Mouse (Mus musculus): Measurements from ENCODE around the gene Mterf1a. TPM values are rescaled to one million over a fixed set of nuclear protein-coding genes. Genes with fewer than 3 reads are reported as not detected.
"Not testable (repeated sequence)": the region's sequence is repeated elsewhere in the genome, so short reads cannot be mapped to it uniquely, and the experiment has no call there.

Mterf1a gene
- polyA plus RNA-seq, 2 experiments = 5.2 to 7.8 TPM

DNA sequence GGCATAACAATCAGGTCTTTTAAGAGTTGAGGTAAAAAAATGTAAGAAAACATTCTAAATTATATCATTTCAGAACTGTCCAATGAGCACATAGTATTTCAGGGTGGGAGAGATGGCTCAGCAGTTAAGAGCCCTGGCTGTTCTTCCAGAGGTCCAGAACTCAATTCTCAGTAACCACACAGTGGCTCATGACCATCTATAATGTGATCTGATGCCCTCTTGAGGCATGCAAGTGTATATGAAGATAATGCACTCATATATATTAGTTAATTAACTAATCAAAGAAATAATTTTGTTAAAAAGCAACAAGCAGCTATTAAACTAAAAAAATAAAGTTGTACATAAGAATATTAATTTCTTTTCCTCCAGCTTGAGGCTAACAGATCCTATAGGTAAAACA, 4.5 kb downstream of the Mterf1a start:
- no peak overlapping the region for H3K4me2 ChIP-seq (replicated peaks; ENCODE audit: low read depth, low read length, severe bottlenecking)
- 0 out of 2 replicates have a peak, but pooled peaks cover 3% of the 10 kb centered on the region for H3K4me1 ChIP-seq (ENCODE audit: control insufficient read depth, insufficient read depth, low read length)
- no peak overlapping the region for H3K27ac ChIP-seq (replicated peaks; ENCODE audit: low read depth, low read length)
- H3K36me3 ChIP-seq (ENCODE audit: control insufficient read depth, insufficient read depth, low read length) = no peaks in the 10 kb centered on the region; the same call in 1 of the 2 replicates
- H3K9me3 ChIP-seq (ENCODE audit: control insufficient read depth, low read length) = no peaks in the 10 kb centered on the region
- no peak overlapping the region for H3K4me3 ChIP-seq (replicated peaks; ENCODE audit: low read length)
- no peak overlapping the region for H3K9ac ChIP-seq (ENCODE audit: low read depth, low read length, severe bottlenecking)
- ATAC-seq (ENCODE audit: low FRiP score, low read depth) (no peak), DNase-seq (ENCODE audit: low spot score) (no peak)
- no peak for TF ChIP-seq POLR2A (IDR thresholded peaks at IDR 0.05; ENCODE audit: borderline replicate concordance, extremely low read depth, insufficient read depth, insufficient read length)
- no peaks in the 10 kb centered on the region for H3K27me3 ChIP-seq (ENCODE audit: control insufficient read depth, insufficient read depth, low read length)

- not testable (repeated sequence) for DNase-seq (ENCODE audit: low spot score); H3K9me3 ChIP-seq (ENCODE audit: control insufficient read depth, low read length); H3K27ac ChIP-seq (replicated peaks; ENCODE audit: low read depth, low read length); H3K27me3 ChIP-seq (ENCODE audit: control insufficient read depth, insufficient read depth, low read length); ATAC-seq (ENCODE audit: low FRiP score, low read depth); H3K9ac ChIP-seq (ENCODE audit: low read depth, low read length, severe bottlenecking); H3K4me2 ChIP-seq (replicated peaks; ENCODE audit: low read depth, low read length, severe bottlenecking); H3K4me3 ChIP-seq (replicated peaks; ENCODE audit: low read length); H3K36me3 ChIP-seq (ENCODE audit: control insufficient read depth, insufficient read depth, low read length); H3K4me1 ChIP-seq (ENCODE audit: control insufficient read depth, insufficient read depth, low read length)
- WGBS = 86% methylated on average over 7 of the region's 7 CpGs
Measured at GRCm38 (mm10) chr5:3886862-3887261, 6.9 kb downstream of the Mterf1a start.

- Histone ChIP-seq H3K27ac (replicated peaks; ENCODE audit: low read depth, low read length) (no peak overlapping the region), H3K27me3 (ENCODE audit: control insufficient read depth, insufficient read depth, low read length) (no peaks in the 10 kb centered on the region), H3K4me2 (replicated peaks; ENCODE audit: low read depth, low read length, severe bottlenecking) (no peak overlapping the region), H3K4me1 (ENCODE audit: control insufficient read depth, insufficient read depth, low read length) (no peaks in the 10 kb centered on the region), H3K9me3 (ENCODE audit: control insufficient read depth, low read length) (no peaks in the 10 kb centered on the region), H3K4me3 (replicated peaks; ENCODE audit: low read length) (no peak overlapping the region), H3K9ac (ENCODE audit: low read depth, low read length, severe bottlenecking) (no peak overlapping the region), H3K36me3 (ENCODE audit: control insufficient read depth, insufficient read depth, low read length) (no peaks in the 10 kb centered on the region)
- WGBS = 84% methylated on average over 3 of the region's 3 CpGs
- TF ChIP-seq POLR2A (IDR thresholded peaks at IDR 0.05; ENCODE audit: borderline replicate concordance, extremely low read depth, insufficient read depth, insufficient read length) = no peak
- ATAC-seq (ENCODE audit: low FRiP score, low read depth) (no peak), DNase-seq (ENCODE audit: low spot score) (no peak)
Measured at GRCm38 (mm10) chr5:3873485-3873884, 20.2 kb downstream of the Mterf1a start.

GRCm38 (mm10) chr5:3872348-3872747, 21.4 kb downstream of the Mterf1a start:
- Histone ChIP-seq H3K4me1 (ENCODE audit: control insufficient read depth, insufficient read depth, low read length) (no peaks in the 10 kb centered on the region), H3K36me3 (ENCODE audit: control insufficient read depth, insufficient read depth, low read length) (no peaks in the 10 kb centered on the region), H3K9ac (ENCODE audit: low read depth, low read length, severe bottlenecking) (no peak overlapping the region), H3K27ac (replicated peaks; ENCODE audit: low read depth, low read length) (no peak overlapping the region), H3K4me3 (replicated peaks; ENCODE audit: low read length) (no peak overlapping the region), H3K27me3 (ENCODE audit: control insufficient read depth, insufficient read depth, low read length) (no peaks in the 10 kb centered on the region), H3K4me2 (replicated peaks; ENCODE audit: low read depth, low read length, severe bottlenecking) (no peak overlapping the region), H3K9me3 (ENCODE audit: control insufficient read depth, low read length) (no peaks in the 10 kb centered on the region)
- WGBS = 55% methylated on average over 1 of the region's 1 CpGs
- no peak for TF ChIP-seq POLR2A (IDR thresholded peaks at IDR 0.05; ENCODE audit: borderline replicate concordance, extremely low read depth, insufficient read depth, insufficient read length)
- no peak for DNase-seq (ENCODE audit: low spot score)
- ATAC-seq (ENCODE audit: low FRiP score, low read depth) = no peak

DNA sequence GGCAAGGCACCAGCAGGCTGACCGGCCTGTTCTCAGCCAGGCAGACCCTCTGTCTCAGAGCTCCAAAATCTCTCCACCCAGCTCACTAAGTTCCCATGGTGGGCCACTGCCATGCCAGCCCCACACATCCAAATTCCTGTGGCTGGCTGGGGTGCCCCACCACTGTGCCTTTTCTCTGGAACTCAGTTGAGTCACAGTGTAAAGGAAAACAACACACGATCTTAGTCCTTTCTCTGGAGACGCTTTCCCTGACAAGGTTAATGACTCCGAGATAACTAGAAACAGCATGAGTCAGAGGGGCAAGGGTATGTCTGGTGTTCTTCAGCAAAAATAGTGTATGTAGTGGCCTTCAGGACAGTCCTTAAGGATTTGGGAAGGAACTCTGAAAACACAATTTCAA, 23.6 kb downstream of the Mterf1a start:
- H3K27me3 ChIP-seq (ENCODE audit: control insufficient read depth, insufficient read depth, low read length) = no peaks in the 10 kb centered on the region
- H3K4me3 ChIP-seq (replicated peaks; ENCODE audit: low read length) = no peak overlapping the region
- no peak for DNase-seq (ENCODE audit: low spot score)
- H3K27ac ChIP-seq (replicated peaks; ENCODE audit: low read depth, low read length) = no peak overlapping the region
- no peaks in the 10 kb centered on the region for H3K36me3 ChIP-seq (ENCODE audit: control insufficient read depth, insufficient read depth, low read length)
- ATAC-seq (ENCODE audit: low FRiP score, low read depth) = no peak
- no peak for TF ChIP-seq POLR2A (IDR thresholded peaks at IDR 0.05; ENCODE audit: borderline replicate concordance, extremely low read depth, insufficient read depth, insufficient read length)
- no peak overlapping the region for H3K9ac ChIP-seq (ENCODE audit: low read depth, low read length, severe bottlenecking)
- no peak overlapping the region for H3K4me2 ChIP-seq (replicated peaks; ENCODE audit: low read depth, low read length, severe bottlenecking)
- no peaks in the 10 kb centered on the region for H3K9me3 ChIP-seq (ENCODE audit: control insufficient read depth, low read length)
- 76% methylated on average over 4 of the region's 4 CpGs for WGBS
- H3K4me1 ChIP-seq (ENCODE audit: control insufficient read depth, insufficient read depth, low read length) = no peaks in the 10 kb centered on the region

GRCm38 (mm10) chr5:3845026-3845425, 48.7 kb downstream of the Mterf1a start, which contains the start of gene Lrrd1:
Lrrd1 (plus strand) TSS chr5:3845173.
- no peaks in the 10 kb centered on the region for H3K9me3 ChIP-seq (ENCODE audit: control insufficient read depth, low read length)
- no peak for TF ChIP-seq POLR2A (IDR thresholded peaks at IDR 0.05; ENCODE audit: borderline replicate concordance, extremely low read depth, insufficient read depth, insufficient read length)
- DNase-seq (ENCODE audit: low spot score) (no peak), ATAC-seq (ENCODE audit: low FRiP score, low read depth) (no peak)
- H3K4me2 ChIP-seq (replicated peaks; ENCODE audit: low read depth, low read length, severe bottlenecking) = peak within 1 kb of the TSS; percentile 62
- H3K27ac ChIP-seq (replicated peaks; ENCODE audit: low read depth, low read length) = no peak within 1 kb of the TSS
- peak within 1 kb of the TSS; percentile 38 for H3K4me3 ChIP-seq (replicated peaks; ENCODE audit: low read length)
- H3K27me3 ChIP-seq (ENCODE audit: control insufficient read depth, insufficient read depth, low read length) = 0 out of 2 replicates have a peak, but pooled peaks cover 3% of the 10 kb centered on the region
- WGBS = 5% methylated on average over 24 of the region's 24 CpGs
- H3K9ac ChIP-seq (ENCODE audit: low read depth, low read length, severe bottlenecking) = peak within 1 kb of the TSS; percentile 54
- no peaks in the 10 kb centered on the region; the same call in 1 of the 2 replicates for H3K4me1 ChIP-seq (ENCODE audit: control insufficient read depth, insufficient read depth, low read length)
- peaks cover 14% of the 10 kb centered on the region for H3K36me3 ChIP-seq (ENCODE audit: control insufficient read depth, insufficient read depth, low read length)

Other genes with a start within 250 kb of the Mterf1a start
- gene Tmbim7, start 242.8 kb downstream of the Mterf1a start, polyA plus RNA-seq (2012; rRNA removed) = not detected in 2 replicates
- 0.19 TPM in 1 of 2 replicates, not detected in the other for gene Tmbim7, start 242.8 kb downstream of the Mterf1a start, polyA plus RNA-seq (2014; fragmentation: Nextera tagmentation; extraction: Ambion mirVana)
- gene Gatad1, start 236.7 kb downstream of the Mterf1a start, polyA plus RNA-seq (2012; rRNA removed) = 48.3 and 60.5 TPM in 2 replicates
- 66.8 and 67.8 TPM in 2 replicates for gene Gatad1, start 236.7 kb downstream of the Mterf1a start, polyA plus RNA-seq (2014; fragmentation: Nextera tagmentation; extraction: Ambion mirVana)
- gene Ankib1, start 91.0 kb downstream of the Mterf1a start, polyA plus RNA-seq (2012; rRNA removed) = 11.6 TPM in 2 replicates
- gene Ankib1, start 91.0 kb downstream of the Mterf1a start, polyA plus RNA-seq (2014; fragmentation: Nextera tagmentation; extraction: Ambion mirVana) = 14.4 TPM in 2 replicates
- gene Krit1, start 90.7 kb downstream of the Mterf1a start, polyA plus RNA-seq (2012; rRNA removed) = 32.3 and 37.6 TPM in 2 replicates
- gene Krit1, start 90.7 kb downstream of the Mterf1a start, polyA plus RNA-seq (2014; fragmentation: Nextera tagmentation; extraction: Ambion mirVana) = 37.6 and 44.5 TPM in 2 replicates
- 0.04 TPM in 1 of 2 replicates, not detected in the other for gene Lrrd1, start 48.8 kb downstream of the Mterf1a start, polyA plus RNA-seq (2012; rRNA removed)
- gene Lrrd1, start 48.8 kb downstream of the Mterf1a start, polyA plus RNA-seq (2014; fragmentation: Nextera tagmentation; extraction: Ambion mirVana) = 0.06 TPM in 1 of 2 replicates, not detected in the other
- gene Akap9, start 34.1 kb upstream of the Mterf1a start, polyA plus RNA-seq (2012; rRNA removed) = 23.1 and 34.3 TPM in 2 replicates
- gene Akap9, start 34.1 kb upstream of the Mterf1a start, polyA plus RNA-seq (2014; fragmentation: Nextera tagmentation; extraction: Ambion mirVana) = 114 and 127 TPM in 2 replicates
- gene Cyp51, start 210.8 kb upstream of the Mterf1a start, polyA plus RNA-seq (2012; rRNA removed) = 50.7 and 74.3 TPM in 2 replicates
- gene Cyp51, start 210.8 kb upstream of the Mterf1a start, polyA plus RNA-seq (2014; fragmentation: Nextera tagmentation; extraction: Ambion mirVana) = 70.7 and 75.3 TPM in 2 replicates

Measured in limb, embryonic 14.5 days (tissue).